Mouse (Mus musculus): ENCODE results near the gene Cmtm2b.

GRCm38 (mm10) chr8:104341106-104341561 lies 19.1 kb downstream of the Cmtm2b start:
- TF ChIP-seq CTCF (IDR thresholded peaks at IDR 0.05; ENCODE audit: low read depth) (no peak), EP300 (IDR thresholded peaks at IDR 0.05; ENCODE audit: low read depth) (no peak)
